Mouse (Mus musculus) liver, adult 2 months (tissue): ENCODE data around the gene Cpa1. TPM values are rescaled to one million over a fixed set of nuclear protein-coding genes. Genes with fewer than 3 reads are reported as not detected.

Experiments
- DNase-seq: peaks from one replicate; pipeline ENCODE4 v3.0.0-alpha.2; 2011; ENCODE audit warnings: low read depth, low spot score; ENCODE audit errors: extremely low read depth
- H3K27ac ChIP-seq: fragments of 200-500 bp; replicated peaks from 2 replicates; pipeline ENCODE4 v1.5.1; 2012; ENCODE audit warnings: low read depth, mild to moderate bottlenecking, control low read depth, inconsistent platforms, low read length; ENCODE audit not compliant: insufficient read depth
- H3K27me3 ChIP-seq: fragments of 200-500 bp; 2 replicates; pipeline ENCODE4 v1.6.1; 2012; ENCODE audit warnings: mild to moderate bottlenecking, moderate library complexity, low read length, inconsistent platforms; ENCODE audit not compliant: control insufficient read depth, insufficient read depth
- H3K36me3 ChIP-seq: fragments of 200-500 bp; 2 replicates; pipeline ENCODE4 v1.6.1; 2012; ENCODE audit warnings: low read length, inconsistent platforms; ENCODE audit not compliant: control insufficient read depth, insufficient read depth
- H3K4me1 ChIP-seq: fragments of 200-500 bp; 2 replicates; pipeline ENCODE4 v1.6.1; 2011; ENCODE audit warnings: low read length; ENCODE audit not compliant: control insufficient read depth, insufficient read depth
- H3K4me3 ChIP-seq: fragments of 200-500 bp; 2 replicates; pipeline ENCODE4 v1.5.1; 2011; ENCODE audit warnings: low read depth, mild to moderate bottlenecking, control low read depth, low read length, moderate library complexity; ENCODE audit not compliant: insufficient read depth
- H3K79me2 ChIP-seq: fragments of 200-500 bp; 2 replicates; pipeline ENCODE4 v1.6.1; 2012; ENCODE audit warnings: inconsistent platforms, mild to moderate bottlenecking, low read length, moderate library complexity; ENCODE audit not compliant: control insufficient read depth, insufficient read depth
- H3K9ac ChIP-seq: fragments of 200-500 bp; 2 replicates; pipeline ENCODE4 v1.6.1; 2012; ENCODE audit warnings: low read depth, mild to moderate bottlenecking, control low read depth, inconsistent platforms, low read length
- CTCF ChIP-seq: fragments of 200-500 bp; IDR thresholded peaks from 2 replicates; pipeline ENCODE4 v1.5.1; 2011; ENCODE audit warnings: low read depth, low read length, control low read depth
- POLR2A ChIP-seq: fragments of 200-500 bp; IDR thresholded peaks from 2 replicates; pipeline ENCODE4 v1.6.1; 2011; ENCODE audit warnings: low read length, control low read depth; ENCODE audit not compliant: insufficient read depth; ENCODE audit errors: extremely low read depth
- WGBS: fragments of 180-500 bp; shearing (Covaris S2); methylation state at CpG from one replicate; pipeline ENCODE4 v1.1.7; 2018; 5-methylcytosine and 5-hydroxymethylcytosine counted together
- polyA plus RNA-seq: library from polyadenylated mRNA; depleted of rRNA; stranded (reverse); fragments of >200 nt; gene quantifications from 2 replicates; pipeline ENCODE4 v1.2.3, GENCODE M21; 2012
- total RNA-seq: library from RNA; depleted of rRNA; stranded (reverse); fragments of >200 nt; gene quantifications from 2 replicates; pipeline ENCODE4 v1.2.3, GENCODE M21; 2014

Gene Cpa1
- total and polyA plus RNA-seq, 2 experiments: 0.26 to 76.8 TPM

DNA sequence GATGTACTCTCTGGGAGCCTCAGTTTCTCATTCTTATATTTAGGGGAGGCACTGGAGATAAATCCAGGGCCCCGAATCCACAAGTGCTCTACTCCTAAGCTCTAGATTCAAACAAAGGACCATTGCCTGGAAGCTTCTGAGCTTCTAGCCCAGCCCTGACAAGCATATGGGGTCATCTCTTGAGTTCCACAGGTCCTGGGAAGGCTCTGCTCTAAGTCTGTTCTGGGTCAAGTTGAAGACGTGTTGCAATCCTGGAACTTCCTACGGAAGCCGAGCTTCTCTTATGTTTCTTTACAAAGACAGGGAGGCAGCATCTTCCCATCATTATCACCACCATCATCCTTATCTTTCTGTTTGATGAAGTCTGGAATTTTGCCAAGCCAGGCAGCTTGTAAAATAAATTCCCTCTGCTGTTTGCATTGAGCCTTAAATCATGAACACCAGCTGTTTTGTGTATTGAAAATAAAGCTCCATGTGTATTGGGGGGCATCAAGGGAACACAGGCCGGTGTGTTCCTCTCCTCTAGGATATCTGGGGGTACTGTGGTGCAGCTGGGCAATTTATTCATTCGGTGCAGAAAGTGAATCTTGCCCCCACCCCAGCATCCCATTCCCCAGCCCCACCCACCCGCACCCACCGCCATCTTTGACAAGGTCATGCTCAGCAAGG, 42.7 kb upstream of the Cpa1 start:
- Histone ChIP-seq H3K27me3 (no peaks in the 10 kb centered on the region), H3K36me3 (no peaks in the 10 kb centered on the region), H3K4me1 (0 out of 2 replicates have a peak, but pooled peaks cover 2% of the 10 kb centered on the region), H3K4me3 (no peak overlapping the region), H3K27ac (no peak overlapping the region), H3K79me2 (no peaks in the 10 kb centered on the region), H3K9ac (no peak overlapping the region)
- DNase-seq: no peak
- no peak for TF ChIP-seq CTCF
- no peak for TF ChIP-seq POLR2A
- WGBS: 86% methylated on average over 8 of the region's 8 CpGs

DNA sequence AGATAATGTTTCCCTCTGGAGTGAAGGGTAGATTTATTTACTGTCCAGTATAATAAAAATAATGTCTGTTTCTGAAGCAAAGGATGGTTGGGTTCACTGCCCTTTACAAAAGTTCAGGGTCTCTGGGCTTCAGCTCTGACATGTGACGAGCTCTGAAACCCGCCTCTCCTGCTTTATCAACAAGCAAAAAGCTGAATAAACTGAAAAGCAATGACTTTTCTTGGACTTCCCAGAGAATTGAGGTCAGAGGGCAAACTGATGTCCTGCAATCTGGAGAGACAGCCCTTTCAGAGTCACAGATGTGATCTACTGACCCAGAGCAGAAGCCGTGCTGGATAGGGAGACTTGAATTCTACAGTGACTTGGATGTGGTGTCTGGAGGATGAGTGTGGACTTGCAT, 39.0 kb upstream of the Cpa1 start:
- DNase-seq: peak; percentile 50
- 18% methylated on average over 3 of the region's 3 CpGs for WGBS
- H3K4me3 ChIP-seq: no peak overlapping the region

DNA sequence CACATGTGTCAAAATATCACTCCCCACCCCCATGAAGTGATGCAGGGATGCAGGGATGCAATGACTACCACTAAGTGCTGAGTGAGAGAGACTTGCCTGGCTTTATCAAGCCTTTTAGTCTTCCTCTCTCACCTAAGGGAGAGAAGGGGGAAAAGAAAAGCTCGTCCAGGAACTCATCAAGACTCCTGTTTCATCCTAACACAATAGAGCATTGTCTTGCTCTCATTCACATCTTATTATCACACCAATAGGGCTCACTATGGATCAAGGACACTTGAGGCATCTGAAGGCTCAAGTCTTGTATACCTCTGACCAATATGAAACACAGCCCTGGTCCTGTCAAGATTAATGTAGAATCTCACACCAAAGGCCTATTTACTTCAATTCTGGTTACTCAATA, 38.0 kb upstream of the Cpa1 start:
- Histone ChIP-seq H3K36me3 (no peaks in the 10 kb centered on the region), H3K4me1 (0 out of 2 replicates have a peak, but pooled peaks cover 2% of the 10 kb centered on the region), H3K27ac (no peak overlapping the region), H3K79me2 (no peaks in the 10 kb centered on the region), H3K9ac (no peak overlapping the region), H3K27me3 (no peaks in the 10 kb centered on the region), H3K4me3 (no peak overlapping the region)
- WGBS: 96% methylated on average over 1 of the region's 1 CpGs
- TF ChIP-seq CTCF: no peak
- no peak for TF ChIP-seq POLR2A
- no peak for DNase-seq

More for the DNA sequence above, 39.0 kb upstream of the Cpa1 start:
- H3K79me2 ChIP-seq: no peaks in the 10 kb centered on the region
- H3K4me1 ChIP-seq: 0 out of 2 replicates have a peak, but pooled peaks cover 2% of the 10 kb centered on the region
- no peak overlapping the region for H3K9ac ChIP-seq
- no peaks in the 10 kb centered on the region for H3K36me3 ChIP-seq
- no peak overlapping the region for H3K27ac ChIP-seq
- TF ChIP-seq POLR2A (no peak), CTCF (no peak)
- no peaks in the 10 kb centered on the region for H3K27me3 ChIP-seq

DNA sequence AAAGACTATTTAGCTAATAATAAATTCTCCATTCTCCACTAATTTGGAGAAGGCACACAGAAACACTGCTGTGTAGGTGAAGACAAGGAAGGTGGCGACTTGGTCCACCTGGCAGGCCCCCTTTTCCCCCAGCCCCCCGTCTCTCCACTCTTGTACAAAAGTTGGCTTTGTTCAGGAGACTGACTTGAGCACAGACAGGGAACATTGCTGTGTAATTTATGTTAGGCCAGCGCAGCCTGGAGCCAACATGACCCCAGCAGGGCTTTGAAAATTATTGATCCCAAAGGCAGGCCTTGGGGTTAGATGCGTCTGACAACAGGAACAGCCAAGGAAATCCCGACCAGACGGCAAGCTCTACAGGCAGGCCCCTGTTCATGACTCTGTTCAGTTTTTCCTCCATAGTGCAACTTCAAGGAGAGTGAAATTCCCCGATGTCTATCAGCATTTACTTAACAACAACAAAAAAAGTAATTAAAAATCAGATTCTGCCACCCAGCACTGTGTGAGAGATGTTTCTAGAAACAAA, 34.6 kb upstream of the Cpa1 start:
- Histone ChIP-seq H3K9ac (no peak overlapping the region), H3K79me2 (no peaks in the 10 kb centered on the region), H3K4me3 (no peak overlapping the region), H3K4me1 (0 out of 2 replicates have a peak, but pooled peaks cover 2% of the 10 kb centered on the region), H3K36me3 (no peaks in the 10 kb centered on the region), H3K27ac (no peak overlapping the region), H3K27me3 (no peaks in the 10 kb centered on the region)
- DNase-seq: no peak
- WGBS: 58% methylated on average over 7 of the region's 7 CpGs
- TF ChIP-seq POLR2A: no peak
- no peak for TF ChIP-seq CTCF

DNA sequence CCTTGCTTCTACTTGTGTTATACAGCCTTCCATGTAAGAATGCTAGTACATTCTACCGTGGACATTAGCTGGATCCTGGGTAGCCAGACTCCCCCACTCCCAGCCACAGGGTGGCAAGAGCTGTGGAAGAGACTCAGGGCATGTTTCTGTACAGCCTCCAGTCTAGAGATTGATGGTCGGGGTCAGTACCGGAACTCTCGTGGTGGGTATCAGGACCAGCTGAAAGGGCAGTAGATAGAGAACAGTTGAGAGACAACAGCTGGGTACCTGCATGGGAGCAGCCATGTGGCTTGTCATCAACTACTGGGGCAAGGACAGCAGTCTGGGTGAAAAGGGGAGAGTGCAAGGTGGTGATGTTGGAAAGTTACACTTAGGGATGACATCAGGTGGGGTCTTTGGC, 33.9 kb upstream of the Cpa1 start:
- Histone ChIP-seq H3K4me1 (0 out of 2 replicates have a peak, but pooled peaks cover 2% of the 10 kb centered on the region), H3K79me2 (no peaks in the 10 kb centered on the region)
- 96% methylated on average over 4 of the region's 4 CpGs for WGBS

DNA sequence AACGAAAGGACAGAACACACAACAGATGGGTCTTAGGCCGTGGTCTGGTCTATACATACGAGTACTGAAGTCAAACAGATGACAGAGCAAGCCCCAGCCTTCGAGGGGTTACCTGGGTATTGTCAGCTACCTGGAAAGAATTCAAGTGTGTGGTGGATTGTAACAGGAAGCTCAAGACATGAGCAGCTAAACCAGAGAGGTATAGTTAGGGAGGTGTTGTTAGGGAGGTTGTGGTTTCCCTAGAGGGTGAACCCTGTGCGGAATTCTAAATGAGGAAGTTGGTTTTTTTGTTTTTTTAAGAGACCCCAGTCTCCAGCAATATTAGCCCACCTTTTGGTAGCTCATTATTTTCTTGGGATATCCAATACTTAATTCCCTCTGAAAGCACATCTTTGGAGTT, 33.3 kb upstream of the Cpa1 start:
- H3K79me2 ChIP-seq: no peaks in the 10 kb centered on the region
- no peak overlapping the region for H3K9ac ChIP-seq
- TF ChIP-seq CTCF (no peak), POLR2A (no peak)

More for the DNA sequence above, 33.9 kb upstream of the Cpa1 start:
- TF ChIP-seq POLR2A: no peak
- no peak for TF ChIP-seq CTCF
- no peak overlapping the region for H3K27ac ChIP-seq
- no peak for DNase-seq
- H3K27me3 ChIP-seq: no peaks in the 10 kb centered on the region
- no peak overlapping the region for H3K4me3 ChIP-seq
- H3K36me3 ChIP-seq: no peaks in the 10 kb centered on the region
- H3K9ac ChIP-seq: no peak overlapping the region

More for the DNA sequence above, 33.3 kb upstream of the Cpa1 start:
- Histone ChIP-seq H3K4me1 (no peaks in the 10 kb centered on the region), H3K4me3 (no peak overlapping the region), H3K27ac (no peak overlapping the region), H3K27me3 (no peaks in the 10 kb centered on the region), H3K36me3 (no peaks in the 10 kb centered on the region)
- 88% methylated on average over 5 of the region's 5 CpGs for WGBS
- DNase-seq: no peak
